Mouse (Mus musculus): Measurements from ENCODE around the gene Cldn8. TPM values are rescaled to one million over a fixed set of nuclear protein-coding genes. Genes with fewer than 3 reads are reported as not detected.
A peak's percentile ranks its signal among the peaks of the same experiment; 100 is the strongest.

Cldn8 gene
- polyA plus RNA-seq, 1 experiment from 2014 or later: 7.9 TPM

DNA sequence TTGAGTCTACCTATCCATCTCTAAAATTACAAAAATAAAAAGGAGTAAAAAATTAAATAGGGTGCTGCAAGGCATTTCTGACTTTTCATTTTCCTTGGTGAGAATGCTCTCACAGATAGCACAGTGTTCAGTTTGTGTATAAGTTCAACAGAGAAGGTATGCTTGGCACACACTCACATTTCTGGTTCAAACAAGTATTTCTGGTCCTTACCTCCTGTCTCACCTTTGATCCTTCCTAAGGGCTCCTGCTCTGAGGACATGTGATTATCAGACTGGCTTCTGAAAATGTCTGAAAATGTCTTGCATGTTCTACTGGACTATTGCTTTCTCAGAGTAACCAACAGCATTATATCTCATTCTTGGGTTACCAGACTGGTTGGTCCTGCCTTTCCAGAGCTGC is 7.2 kb upstream of the Cldn8 start:
- Histone ChIP-seq H3K4me3 (no peak overlapping the region), H3K9me3 (no peaks in the 10 kb centered on the region), H3K4me2 (no peak overlapping the region), H3K4me1 (no peaks in the 10 kb centered on the region), H3K27me3 (no peaks in the 10 kb centered on the region), H3K36me3 (no peaks in the 10 kb centered on the region), H3K9ac (no peak overlapping the region), H3K27ac (no peak overlapping the region)
- no peak for ATAC-seq (ENCODE audit: insufficient number of reproducible peaks, insufficient read depth, low FRiP score, low TSS enrichment, low read depth)

DNA sequence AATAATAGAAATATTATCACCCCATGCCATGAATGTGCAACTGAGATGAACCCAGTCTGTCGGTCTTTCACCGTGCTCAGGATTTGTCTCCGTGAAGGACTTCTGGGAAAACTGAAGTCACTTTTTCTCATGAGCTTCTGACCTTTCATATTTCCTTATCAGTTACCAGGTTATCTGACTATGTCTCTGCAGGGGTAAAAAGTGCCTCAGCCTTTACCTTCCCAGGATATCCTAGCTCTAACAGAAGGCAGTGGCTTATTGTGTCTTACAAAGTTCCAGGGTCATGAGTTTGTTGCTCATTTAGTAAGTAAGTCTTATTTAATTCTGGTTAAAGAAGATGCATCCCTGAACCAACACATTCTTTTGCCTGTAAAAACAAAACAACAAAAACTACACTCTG is 6.7 kb upstream of the Cldn8 start:
- H3K4me1 ChIP-seq: no peaks in the 10 kb centered on the region
- no peaks in the 10 kb centered on the region for H3K27me3 ChIP-seq
- ATAC-seq (ENCODE audit: insufficient number of reproducible peaks, insufficient read depth, low FRiP score, low TSS enrichment, low read depth): no peak
- H3K27ac ChIP-seq: no peak overlapping the region
- H3K9ac ChIP-seq: no peak overlapping the region
- no peaks in the 10 kb centered on the region for H3K36me3 ChIP-seq
- no peak overlapping the region for H3K4me2 ChIP-seq
- WGBS: 89% methylated on average over 3 of the region's 3 CpGs
- H3K4me3 ChIP-seq: no peak overlapping the region
- H3K9me3 ChIP-seq: no peaks in the 10 kb centered on the region

DNA sequence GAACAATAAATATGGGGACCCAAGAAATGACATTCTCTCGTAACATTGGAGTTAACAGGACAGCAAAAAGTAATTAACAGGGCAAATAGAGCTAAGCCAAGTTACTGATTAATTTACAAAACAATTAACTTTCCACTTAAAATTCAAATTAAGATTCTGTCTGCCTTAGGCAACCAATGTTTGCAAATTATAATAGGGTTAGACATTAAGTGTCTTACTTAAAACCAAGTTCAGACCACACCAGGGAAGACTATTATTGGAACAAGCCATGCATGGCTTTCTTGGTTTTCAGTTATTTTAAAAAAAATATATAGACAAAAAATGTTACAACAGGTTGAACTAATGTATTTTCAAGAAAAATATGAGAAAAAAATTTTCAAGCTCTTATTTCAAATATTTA is 6.1 kb upstream of the Cldn8 start:
- 75% methylated on average over 1 of the region's 1 CpGs for WGBS

DNA sequence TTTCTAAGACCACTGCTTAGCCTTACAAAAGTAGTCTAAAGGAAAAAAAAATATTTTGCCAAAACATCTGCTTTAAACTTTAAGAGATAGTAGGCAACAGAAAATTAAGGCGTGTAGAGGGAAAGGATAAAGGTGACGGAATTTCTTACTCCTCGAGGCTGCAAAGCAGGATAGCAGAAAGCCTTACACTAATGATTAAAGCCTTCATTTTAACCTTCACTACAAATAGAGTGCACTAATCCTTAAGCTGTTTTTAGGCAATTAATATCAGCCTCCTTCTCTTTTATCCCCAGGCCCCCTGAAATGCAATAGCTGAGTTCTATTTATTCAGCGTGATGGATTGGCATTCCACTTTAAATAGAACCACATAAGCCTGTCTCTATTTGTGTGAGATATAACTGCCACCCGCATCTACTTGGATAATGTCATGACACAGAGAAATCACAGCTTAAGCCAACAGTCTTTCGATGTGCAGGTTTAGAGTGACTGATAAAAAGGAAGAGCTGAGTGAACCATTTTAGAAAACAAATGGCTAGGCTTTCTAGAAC is 1.3 kb downstream of the Cldn8 start:
- ATAC-seq (ENCODE audit: insufficient number of reproducible peaks, insufficient read depth, low FRiP score, low TSS enrichment, low read depth): no peak
- Histone ChIP-seq H3K4me3 (peak overlapping the region; percentile 26), H3K9ac (no peak overlapping the region), H3K36me3 (no peaks in the 10 kb centered on the region), H3K27me3 (no peaks in the 10 kb centered on the region), H3K4me1 (peaks cover 4% of the 10 kb centered on the region; the same call in 1 of the 2 replicates), H3K9me3 (no peaks in the 10 kb centered on the region), H3K4me2 (peak overlapping the region; percentile 35; the same call in 1 of the 2 replicates), H3K27ac (no peak overlapping the region)
- 54% methylated on average over 6 of the region's 6 CpGs for WGBS

More for the DNA sequence above, 6.1 kb upstream of the Cldn8 start:
- Histone ChIP-seq H3K4me3 (no peak overlapping the region), H3K27me3 (no peaks in the 10 kb centered on the region), H3K4me2 (no peak overlapping the region), H3K9me3 (no peaks in the 10 kb centered on the region), H3K4me1 (no peaks in the 10 kb centered on the region), H3K27ac (no peak overlapping the region), H3K36me3 (no peaks in the 10 kb centered on the region), H3K9ac (no peak overlapping the region)
- ATAC-seq (ENCODE audit: insufficient number of reproducible peaks, insufficient read depth, low FRiP score, low TSS enrichment, low read depth): no peak

DNA sequence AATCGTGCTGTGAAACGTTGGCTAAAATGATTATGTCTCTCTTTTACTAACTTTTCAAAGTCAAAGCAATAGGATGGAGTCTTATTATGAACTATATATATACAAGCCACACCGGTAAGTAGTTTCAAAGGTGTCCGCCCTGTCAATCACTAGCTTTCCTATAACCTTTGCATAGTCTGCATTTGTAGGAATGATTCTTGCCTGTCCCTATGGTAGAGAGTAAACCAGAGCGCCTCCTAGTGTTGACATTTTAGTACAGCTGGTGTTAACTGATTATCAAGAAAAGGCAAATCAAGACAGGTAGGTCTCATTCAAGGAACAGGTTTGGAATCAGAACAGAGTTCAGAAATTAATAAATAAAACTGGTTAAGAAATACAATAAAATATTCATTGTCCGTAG is 20.5 kb downstream of the Cldn8 start:
- no peak overlapping the region for H3K27ac ChIP-seq
- H3K9me3 ChIP-seq: no peaks in the 10 kb centered on the region
- no peak overlapping the region for H3K4me3 ChIP-seq
- H3K27me3 ChIP-seq: no peaks in the 10 kb centered on the region
- H3K4me1 ChIP-seq: no peaks in the 10 kb centered on the region
- H3K36me3 ChIP-seq: no peaks in the 10 kb centered on the region
- no peak overlapping the region for H3K9ac ChIP-seq
- 54% methylated on average over 6 of the region's 6 CpGs for WGBS
- ATAC-seq (ENCODE audit: insufficient number of reproducible peaks, insufficient read depth, low FRiP score, low TSS enrichment, low read depth): no peak
- no peak overlapping the region for H3K4me2 ChIP-seq

DNA sequence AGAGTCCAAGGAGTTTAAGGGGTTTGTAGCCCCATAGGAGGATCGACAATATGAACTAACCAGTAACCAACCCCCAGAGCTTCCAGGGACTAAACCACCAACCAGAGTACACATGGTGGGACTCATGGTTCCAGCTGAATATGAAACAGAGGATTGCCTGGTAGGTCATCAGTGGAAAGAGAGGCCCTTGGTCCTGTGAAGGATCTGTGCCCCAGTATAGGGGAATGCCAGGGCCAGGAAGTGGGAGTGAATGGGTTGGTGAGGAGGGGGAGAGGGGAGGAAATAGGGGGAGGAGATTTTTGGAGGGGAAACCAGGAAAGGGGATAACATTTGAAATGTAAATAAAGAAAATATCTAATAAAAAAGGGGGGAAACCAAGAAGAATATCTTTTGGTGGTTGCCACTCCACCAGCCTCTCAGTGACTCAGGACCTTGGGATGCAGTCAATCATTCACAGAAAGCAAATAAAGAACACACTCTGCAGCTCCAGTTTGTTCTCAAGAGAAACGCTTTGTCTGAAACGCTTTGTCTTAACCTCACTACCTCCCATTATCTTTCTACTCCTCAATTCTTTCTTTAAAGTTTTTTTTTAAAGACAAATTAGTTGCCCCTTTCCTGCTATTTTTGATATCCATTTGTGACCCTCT is 23.0 kb downstream of the Cldn8 start:
- Histone ChIP-seq H3K4me2 (no peak overlapping the region), H3K9me3 (no peaks in the 10 kb centered on the region), H3K9ac (no peak overlapping the region), H3K4me3 (no peak overlapping the region), H3K27me3 (no peaks in the 10 kb centered on the region), H3K27ac (no peak overlapping the region), H3K36me3 (no peaks in the 10 kb centered on the region), H3K4me1 (no peaks in the 10 kb centered on the region)
- ATAC-seq (ENCODE audit: insufficient number of reproducible peaks, insufficient read depth, low FRiP score, low TSS enrichment, low read depth): no peak
- WGBS: 72% methylated on average over 3 of the region's 3 CpGs

DNA sequence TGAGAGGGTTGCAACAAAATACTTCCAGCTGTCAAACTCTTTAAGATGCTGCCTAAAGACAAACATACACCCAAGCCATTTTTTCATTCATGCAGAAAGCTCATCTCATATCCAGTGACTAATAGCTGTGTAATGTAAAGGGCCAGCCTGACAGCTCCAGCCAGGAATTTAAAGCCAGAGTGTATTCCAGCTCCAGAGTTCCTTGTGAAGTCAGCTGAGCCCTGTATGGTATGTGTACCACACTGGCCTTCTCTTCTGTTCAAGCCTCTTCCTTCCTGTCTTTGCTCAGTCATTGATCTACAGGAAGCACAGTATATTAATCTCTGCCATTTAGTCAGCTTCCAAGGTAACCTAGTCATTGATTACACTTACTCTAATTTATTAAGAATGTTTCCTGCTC is 51.6 kb downstream of the Cldn8 start:
- no peaks in the 10 kb centered on the region for H3K27me3 ChIP-seq
- no peak overlapping the region for H3K27ac ChIP-seq
- ATAC-seq (ENCODE audit: insufficient number of reproducible peaks, insufficient read depth, low FRiP score, low TSS enrichment, low read depth): no peak
- no peaks in the 10 kb centered on the region for H3K9me3 ChIP-seq
- no peak overlapping the region for H3K4me2 ChIP-seq
- no peaks in the 10 kb centered on the region for H3K4me1 ChIP-seq
- no peak overlapping the region for H3K4me3 ChIP-seq
- H3K9ac ChIP-seq: no peak overlapping the region
- H3K36me3 ChIP-seq: no peaks in the 10 kb centered on the region

Other genes with a start within 250 kb of the Cldn8 start
- not detected in 2 replicates for gene Cldn17, start 56.2 kb downstream of the Cldn8 start, polyA plus RNA-seq (2015; fragmentation: Nextera tagmentation; extraction: Ambion mirVana)
- not detected in 2 replicates for gene Krtap24-1, start 49.1 kb upstream of the Cldn8 start, polyA plus RNA-seq (2015; fragmentation: Nextera tagmentation; extraction: Ambion mirVana)
- gene 2310079G19Rik, start 64.5 kb upstream of the Cldn8 start, polyA plus RNA-seq (2015; fragmentation: Nextera tagmentation; extraction: Ambion mirVana): not detected in 2 replicates
- gene Krtap26-1, start 84.6 kb upstream of the Cldn8 start, polyA plus RNA-seq (2015; fragmentation: Nextera tagmentation; extraction: Ambion mirVana): not detected in 2 replicates
- not detected in 2 replicates for gene Krtap27-1, start 108.5 kb upstream of the Cldn8 start, polyA plus RNA-seq (2015; fragmentation: Nextera tagmentation; extraction: Ambion mirVana)
- gene 2310061N02Rik, start 144.8 kb upstream of the Cldn8 start, polyA plus RNA-seq (2015; fragmentation: Nextera tagmentation; extraction: Ambion mirVana): not detected in 2 replicates
- not detected in 2 replicates for gene Krtap13-1, start 165.7 kb upstream of the Cldn8 start, polyA plus RNA-seq (2015; fragmentation: Nextera tagmentation; extraction: Ambion mirVana)
- not detected in 2 replicates for gene Krtap13, start 188.5 kb upstream of the Cldn8 start, polyA plus RNA-seq (2015; fragmentation: Nextera tagmentation; extraction: Ambion mirVana)
- gene 2310034C09Rik, start 195.7 kb upstream of the Cldn8 start, polyA plus RNA-seq (2015; fragmentation: Nextera tagmentation; extraction: Ambion mirVana): not detected in 2 replicates
- gene 2310057N15Rik, start 211.0 kb upstream of the Cldn8 start, polyA plus RNA-seq (2015; fragmentation: Nextera tagmentation; extraction: Ambion mirVana): not detected in 2 replicates
- not detected in 2 replicates for gene Gm5965, start 214.7 kb upstream of the Cldn8 start, polyA plus RNA-seq (2015; fragmentation: Nextera tagmentation; extraction: Ambion mirVana)
- gene Gm20741, start 249.0 kb upstream of the Cldn8 start, polyA plus RNA-seq (2015; fragmentation: Nextera tagmentation; extraction: Ambion mirVana): not detected in 2 replicates

Data from embryonic facial prominence, embryonic 13.5 days (tissue).